Mouse (Mus musculus) embryonic facial prominence, embryonic 11.5 days (tissue): ENCODE measurements around the gene Mrpl39. TPM values are rescaled to one million over a fixed set of nuclear protein-coding genes. Genes with fewer than 3 reads are reported as not detected.

Source experiments
- ATAC-seq: fragments of 200-750 bp; cut with Nextera tagmentation; replicated peaks from 2 replicates; pipeline ENCODE4 v1.8.0; 2017; ENCODE audit warnings: low read depth; ENCODE audit not compliant: insufficient number of reproducible peaks, low FRiP score, low TSS enrichment
- DNase-seq: peaks from one replicate; pipeline ENCODE4 v3.0.0-alpha.2; 2015; ENCODE audit warnings: low spot score
- H3K27ac ChIP-seq: fragments of 300-500 bp; sonication (generic); replicated peaks from 2 replicates; pipeline ENCODE4 v1.5.1; 2014; ENCODE audit warnings: mild to moderate bottlenecking, low read depth, low read length, control low read depth
- H3K27me3 ChIP-seq: fragments of 300-500 bp; sonication (generic); 2 replicates; pipeline ENCODE4 v1.6.1; 2014; ENCODE audit warnings: mild to moderate bottlenecking, low read length, moderate library complexity, mixed read lengths; ENCODE audit not compliant: control insufficient read depth, insufficient read depth
- H3K36me3 ChIP-seq: fragments of 300-500 bp; sonication (generic); replicated peaks from 2 replicates; pipeline ENCODE4 v1.6.1; 2014; ENCODE audit warnings: low read depth, mild to moderate bottlenecking, low read length, moderate library complexity, mixed read lengths; ENCODE audit not compliant: control insufficient read depth, insufficient read depth
- H3K4me1 ChIP-seq: fragments of 300-500 bp; sonication (generic); 2 replicates; pipeline ENCODE4 v1.6.1; 2014; ENCODE audit warnings: low read length, mixed read lengths; ENCODE audit not compliant: control insufficient read depth, insufficient read depth
- H3K4me2 ChIP-seq: fragments of 300-500 bp; sonication (generic); 2 replicates; pipeline ENCODE4 v1.6.1; 2014; ENCODE audit warnings: low read depth, mild to moderate bottlenecking, control low read depth, low read length, moderate library complexity
- H3K4me3 ChIP-seq: fragments of 300-500 bp; sonication (generic); 2 replicates; pipeline ENCODE4 v1.5.1; 2014; ENCODE audit warnings: low read depth, low read length, control low read depth
- H3K9ac ChIP-seq: fragments of 300-500 bp; sonication (generic); replicated peaks from 2 replicates; pipeline ENCODE4 v1.6.1; 2014; ENCODE audit warnings: mild to moderate bottlenecking, control low read depth, low read length
- H3K9me3 ChIP-seq: fragments of 300-500 bp; sonication (generic); replicated peaks from 2 replicates; pipeline ENCODE4 v1.6.1; 2016; ENCODE audit warnings: mild to moderate bottlenecking, low read length, inconsistent platforms, mixed read lengths; ENCODE audit not compliant: control insufficient read depth
- WGBS: fragments of 180-500 bp; shearing (Covaris S2); extraction: QIAGEN DNeasy Blood & Tissue Kit; methylation state at CpG from one replicate; pipeline ENCODE4 v1.1.7; 2014; 5-methylcytosine and 5-hydroxymethylcytosine counted together
- polyA plus RNA-seq: library from polyadenylated mRNA; unstranded; fragments of >200 nt; fragmentation: Nextera tagmentation; extraction: Ambion mirVana; gene quantifications from 2 replicates; pipeline ENCODE4 v1.2.1, GENCODE M21; 2014

The Mrpl39 gene
- polyA plus RNA-seq, 1 experiment from 2014 or later = 53.5 TPM

DNA sequence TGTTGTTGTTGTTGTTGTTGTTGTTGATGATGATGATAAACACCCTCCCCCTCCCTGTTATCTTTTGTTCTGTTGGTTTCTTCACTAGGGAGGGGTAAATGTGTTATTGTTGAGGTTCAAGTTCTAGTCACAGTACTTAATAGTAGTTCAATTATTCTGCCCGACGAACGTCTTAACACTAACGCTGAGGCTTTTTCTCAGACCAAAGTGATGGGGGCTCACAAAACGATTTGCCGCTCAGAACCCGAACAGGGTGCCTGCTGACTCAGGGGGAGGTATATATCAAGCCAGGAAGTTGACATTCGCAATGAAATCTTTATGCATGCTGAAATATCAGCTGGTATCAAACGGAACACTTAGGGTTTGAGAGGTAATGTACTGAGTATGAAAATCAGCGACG is 39.8 kb upstream of the Mrpl39 start:
- Histone ChIP-seq H3K4me2 (peak overlapping the region; percentile 99), H3K4me3 (peak overlapping the region; percentile 46; the same call in 1 of the 2 replicates), H3K9ac (no peak overlapping the region), H3K4me1 (no peaks in the 10 kb centered on the region), H3K9me3 (no peaks in the 10 kb centered on the region), H3K36me3 (no peaks in the 10 kb centered on the region), H3K27ac (no peak overlapping the region), H3K27me3 (no peaks in the 10 kb centered on the region)
- 36% methylated on average over 11 of the region's 11 CpGs for WGBS
- DNase-seq (no peak), ATAC-seq (no peak)

GRCm38 (mm10) chr16:84774761-84775231 is 39.3 kb upstream of the Mrpl39 start:
- WGBS = under 1% methylated on average over 23 of the region's 23 CpGs
- Histone ChIP-seq H3K9me3 (no peaks in the 10 kb centered on the region), H3K27me3 (no peaks in the 10 kb centered on the region), H3K36me3 (no peaks in the 10 kb centered on the region), H3K4me2 (peak overlapping the region; percentile 99), H3K9ac (peak overlapping the region; percentile 74), H3K27ac (peak overlapping the region; percentile 65), H3K4me3 (peak overlapping the region; percentile 46), H3K4me1 (no peaks in the 10 kb centered on the region)
- no peak for ATAC-seq
- peak; percentile 68 for DNase-seq

- Histone ChIP-seq H3K36me3 (no peaks in the 10 kb centered on the region), H3K27me3 (no peaks in the 10 kb centered on the region), H3K9me3 (no peaks in the 10 kb centered on the region), H3K9ac (peak within 1 kb of the TSS; percentile 74), H3K27ac (peak within 1 kb of the TSS; percentile 65), H3K4me1 (no peaks in the 10 kb centered on the region), H3K4me2 (peak within 1 kb of the TSS; percentile 99), H3K4me3 (peak within 1 kb of the TSS; percentile 46)
- ATAC-seq (peak; percentile 90), DNase-seq (peak; percentile 65)
- WGBS = under 1% methylated on average over 42 of the region's 43 CpGs
Observed at GRCm38 (mm10) chr16:84774003-84774703, 38.6 kb upstream of the Mrpl39 start, which contains the start of gene Jam2. TSS of gene Jam2 (plus strand) at chr16:84774123.

GRCm38 (mm10) chr16:84773268-84773861 is 37.8 kb upstream of the Mrpl39 start:
- Histone ChIP-seq H3K4me1 (no peaks in the 10 kb centered on the region), H3K36me3 (no peaks in the 10 kb centered on the region), H3K9me3 (no peaks in the 10 kb centered on the region), H3K27me3 (no peaks in the 10 kb centered on the region), H3K4me3 (peak overlapping the region; percentile 46), H3K4me2 (peak overlapping the region; percentile 99), H3K9ac (peak overlapping the region; percentile 74), H3K27ac (peak overlapping the region; percentile 65; the same call in 1 of the 2 replicates)
- peak; percentile 7 for DNase-seq
- under 1% methylated on average over 15 of the region's 15 CpGs for WGBS
- peak; percentile 18; the same call in 1 of the 2 replicates for ATAC-seq

GRCm38 (mm10) chr16:84772496-84773267 is 37.1 kb upstream of the Mrpl39 start:
- WGBS = 22% methylated on average over 8 of the region's 8 CpGs
- Histone ChIP-seq H3K36me3 (no peaks in the 10 kb centered on the region), H3K27ac (no peak overlapping the region), H3K9me3 (no peaks in the 10 kb centered on the region), H3K4me1 (no peaks in the 10 kb centered on the region), H3K4me3 (no peak overlapping the region), H3K4me2 (no peak overlapping the region; the same call in 1 of the 2 replicates), H3K9ac (no peak overlapping the region), H3K27me3 (no peaks in the 10 kb centered on the region)
- no peak for ATAC-seq
- DNase-seq = peak; percentile 63

DNA sequence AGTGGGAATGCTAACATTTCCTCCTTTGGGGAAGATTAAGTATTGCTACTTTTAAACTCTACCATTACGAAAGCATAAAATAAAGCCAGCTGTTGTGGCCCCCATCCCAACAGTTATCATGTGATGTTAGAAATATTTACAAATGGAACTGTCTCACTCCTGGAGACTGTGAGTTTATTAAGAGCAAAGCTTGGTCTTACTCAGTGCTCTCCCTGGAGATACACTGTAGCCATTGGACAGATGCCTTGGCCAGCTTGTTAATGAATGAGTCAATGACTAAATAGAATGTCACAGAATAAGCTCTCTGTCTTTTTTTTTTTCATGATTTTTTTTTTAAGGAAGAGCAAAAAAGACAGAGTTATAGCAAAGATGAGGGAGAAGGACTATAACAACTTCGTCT is 35.9 kb upstream of the Mrpl39 start:
- Histone ChIP-seq H3K36me3 (no peaks in the 10 kb centered on the region), H3K9me3 (no peaks in the 10 kb centered on the region), H3K4me3 (no peak overlapping the region), H3K9ac (no peak overlapping the region), H3K27ac (no peak overlapping the region), H3K4me1 (no peaks in the 10 kb centered on the region), H3K27me3 (no peaks in the 10 kb centered on the region), H3K4me2 (no peak overlapping the region)
- 90% methylated on average over 2 of the region's 2 CpGs for WGBS
- no peak for ATAC-seq
- DNase-seq = no peak

GRCm38 (mm10) chr16:84770891-84771290 is 35.3 kb upstream of the Mrpl39 start:
- ATAC-seq (no peak), DNase-seq (no peak)
- Histone ChIP-seq H3K9me3 (no peaks in the 10 kb centered on the region), H3K4me3 (no peak overlapping the region), H3K36me3 (no peaks in the 10 kb centered on the region), H3K4me2 (no peak overlapping the region), H3K27me3 (no peaks in the 10 kb centered on the region), H3K9ac (no peak overlapping the region), H3K27ac (no peak overlapping the region), H3K4me1 (no peaks in the 10 kb centered on the region)
- WGBS = 85% methylated on average over 7 of the region's 7 CpGs
